Mouse (Mus musculus) bone marrow macrophage, adult 2 months (primary cell): Measurements from ENCODE around the gene Ghr. TPM values are rescaled to one million over a fixed set of nuclear protein-coding genes. Genes with fewer than 3 reads are reported as not detected.

ENCODE experiments used
- H3K27ac ChIP-seq: 2 replicates; pipeline ENCODE4 v1.5.1; 2012; ENCODE audit warnings: low read depth, low read length; ENCODE audit not compliant: insufficient read depth
- H3K4me1 ChIP-seq: 2 replicates; pipeline ENCODE4 v1.6.1; 2012; ENCODE audit warnings: low read length; ENCODE audit not compliant: control insufficient read depth, insufficient read depth
- H3K4me3 ChIP-seq: 2 replicates; pipeline ENCODE4 v1.5.1; 2012; ENCODE audit warnings: mild to moderate bottlenecking, low read length, moderate library complexity; ENCODE audit not compliant: insufficient read depth
- CTCF ChIP-seq: IDR thresholded peaks from 2 replicates; pipeline ENCODE4 v1.5.1; 2012; ENCODE audit warnings: low read depth, mild to moderate bottlenecking, low read length, moderate library complexity
- POLR2A ChIP-seq: IDR thresholded peaks from 2 replicates; pipeline ENCODE4 v1.6.1; 2012; ENCODE audit warnings: mild to moderate bottlenecking, low read depth, low read length, borderline replicate concordance
- polyA plus RNA-seq: library from polyadenylated mRNA; stranded (reverse); fragments of >200 nt; gene quantifications from 2 replicates; pipeline ENCODE4 v1.2.4, GENCODE M21; 2012; ENCODE audit not compliant: missing spikeins, insufficient read depth, insufficient read length

Ghr gene
- polyA plus RNA-seq, 1 experiment, result 1.5 TPM

GRCm38 (mm10) chr15:3536309-3536900 is 46.9 kb downstream of the Ghr start:
- Histone ChIP-seq H3K4me1 (no peaks in the 10 kb centered on the region), H3K4me3 (no peak overlapping the region), H3K27ac (no peak overlapping the region)
- TF ChIP-seq CTCF (no peak), POLR2A (no peak)

DNA sequence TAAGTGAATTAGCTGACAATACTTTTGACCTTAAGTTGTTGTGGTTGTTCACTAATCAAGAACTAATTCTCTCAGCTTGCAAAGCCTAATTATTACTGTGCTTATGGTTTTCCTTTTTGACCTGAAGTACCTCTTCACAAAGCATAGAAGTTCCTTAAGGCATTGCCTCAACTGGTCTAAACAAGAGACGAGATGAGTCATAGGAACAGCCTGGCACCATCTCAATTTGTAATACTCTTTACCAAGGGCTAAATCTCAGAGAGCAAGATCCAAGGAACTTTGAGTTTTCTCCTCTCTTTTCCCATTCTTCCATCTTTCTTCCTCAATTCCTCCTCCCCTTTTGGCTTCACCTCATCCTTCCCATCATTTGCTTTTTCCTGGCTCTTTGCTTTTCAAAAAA is 69.3 kb downstream of the Ghr start:
- no peak overlapping the region for H3K4me3 ChIP-seq

GRCm38 (mm10) chr15:3512380-3512779 is 70.9 kb downstream of the Ghr start:
- TF ChIP-seq POLR2A (no peak), CTCF (no peak)
- H3K27ac ChIP-seq, result no peak overlapping the region
- H3K4me1 ChIP-seq, result no peaks in the 10 kb centered on the region
- no peak overlapping the region for H3K4me3 ChIP-seq

More for the DNA sequence above, 69.3 kb downstream of the Ghr start:
- Histone ChIP-seq H3K27ac (no peak overlapping the region), H3K4me1 (no peaks in the 10 kb centered on the region)
- TF ChIP-seq CTCF (no peak), POLR2A (no peak)

DNA sequence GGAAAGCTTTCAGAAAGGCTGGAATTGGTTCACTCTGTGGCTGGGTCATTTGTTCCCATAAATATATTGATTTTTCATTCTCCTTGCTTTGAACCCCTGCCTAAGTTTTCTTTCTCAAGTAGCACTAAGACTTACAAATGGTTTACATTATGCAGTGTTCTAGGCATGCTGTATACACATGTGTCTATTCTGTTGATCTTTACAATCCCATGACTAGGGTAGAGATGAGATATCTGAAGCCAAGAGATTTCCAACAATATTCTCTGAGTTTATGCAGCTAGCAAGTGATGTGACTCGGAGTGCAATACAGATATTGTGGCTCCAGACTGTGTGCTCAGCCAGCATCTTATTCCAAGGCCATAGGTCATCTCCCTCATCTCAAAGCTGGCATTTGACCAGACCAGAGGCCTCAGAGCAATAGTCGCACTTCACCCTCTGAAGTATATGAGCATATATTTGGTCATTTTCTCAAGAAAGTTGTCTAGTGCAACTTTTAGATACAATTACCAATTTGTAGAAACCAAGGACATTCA is 71.6 kb downstream of the Ghr start:
- H3K4me3 ChIP-seq, result no peak overlapping the region
- TF ChIP-seq POLR2A (no peak), CTCF (no peak)

DNA sequence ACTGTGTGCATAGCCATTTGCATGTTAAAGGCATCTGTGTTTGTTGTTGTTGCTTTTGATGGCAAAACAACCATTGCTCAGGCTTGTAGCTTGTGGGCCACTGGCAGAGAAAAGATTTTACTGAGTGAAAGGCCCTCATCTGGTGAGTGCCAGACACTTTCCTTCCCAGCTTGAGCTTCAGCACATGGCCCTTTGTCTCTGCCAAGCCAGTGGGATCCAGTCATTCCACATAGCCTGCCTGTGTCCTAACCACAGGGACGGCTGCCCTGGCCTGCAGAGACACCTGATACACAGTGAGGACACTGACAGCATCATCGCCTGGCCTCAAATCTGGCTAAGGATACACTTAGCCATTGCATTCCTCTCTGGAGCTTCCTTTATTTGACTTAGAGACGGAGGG is 74.2 kb downstream of the Ghr start:
- H3K4me1 ChIP-seq, result no peaks in the 10 kb centered on the region
- H3K27ac ChIP-seq, result no peak overlapping the region
- H3K4me3 ChIP-seq, result no peak overlapping the region
- TF ChIP-seq CTCF (no peak), POLR2A (no peak)

More for the DNA sequence above, 71.6 kb downstream of the Ghr start:
- no peaks in the 10 kb centered on the region for H3K4me1 ChIP-seq
- H3K27ac ChIP-seq, result no peak overlapping the region

DNA sequence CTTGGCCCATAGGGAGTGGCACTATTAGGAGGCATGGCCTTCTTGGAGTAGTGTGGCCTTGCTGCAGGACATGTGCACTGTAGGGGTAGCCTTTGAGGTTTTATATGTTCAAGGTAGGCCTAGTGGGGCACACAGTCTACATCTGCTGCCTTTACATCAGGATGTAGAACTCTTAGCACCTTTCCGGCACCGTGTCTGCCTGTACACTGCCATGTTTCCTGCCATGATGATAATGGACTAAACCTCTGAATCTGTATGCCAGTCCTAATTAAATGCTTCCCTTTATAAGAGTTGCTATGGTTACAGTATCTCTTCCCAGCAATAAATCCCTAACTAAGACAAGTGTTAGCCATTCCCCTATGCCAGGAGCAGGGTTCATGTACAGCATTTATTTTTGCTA is 76.0 kb downstream of the Ghr start:
- Histone ChIP-seq H3K4me3 (no peak overlapping the region), H3K4me1 (no peaks in the 10 kb centered on the region), H3K27ac (no peak overlapping the region)
- TF ChIP-seq POLR2A, result no peak
- TF ChIP-seq CTCF, result no peak

DNA sequence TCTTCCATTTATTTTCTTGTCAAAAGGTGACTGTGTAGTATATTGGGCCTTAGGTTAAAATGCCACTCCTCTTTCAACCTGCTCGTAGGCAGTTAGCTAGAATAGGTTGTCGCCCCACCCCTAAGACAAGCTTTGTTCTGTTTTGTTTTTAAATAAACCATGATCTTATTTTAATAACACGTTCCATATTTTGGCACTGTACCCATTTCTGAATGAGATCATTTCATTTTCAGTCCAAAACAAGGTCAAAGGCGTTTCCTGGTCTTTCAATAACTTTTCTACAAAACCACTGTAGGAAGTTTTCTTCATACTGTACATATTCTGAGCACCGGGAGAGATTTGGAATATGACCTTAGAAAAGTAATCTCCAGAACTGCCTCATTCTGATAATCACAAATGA is 78.6 kb downstream of the Ghr start:
- H3K27ac ChIP-seq, result no peak overlapping the region
- no peak overlapping the region for H3K4me3 ChIP-seq
- no peak for TF ChIP-seq CTCF
- no peak for TF ChIP-seq POLR2A
- H3K4me1 ChIP-seq, result no peaks in the 10 kb centered on the region

- TF ChIP-seq POLR2A, result no peak
- TF ChIP-seq CTCF, result no peak
- no peak overlapping the region for H3K27ac ChIP-seq
These were observed 81.6 kb downstream of the Ghr start for GRCm38 (mm10) chr15:3501683-3502082.

DNA sequence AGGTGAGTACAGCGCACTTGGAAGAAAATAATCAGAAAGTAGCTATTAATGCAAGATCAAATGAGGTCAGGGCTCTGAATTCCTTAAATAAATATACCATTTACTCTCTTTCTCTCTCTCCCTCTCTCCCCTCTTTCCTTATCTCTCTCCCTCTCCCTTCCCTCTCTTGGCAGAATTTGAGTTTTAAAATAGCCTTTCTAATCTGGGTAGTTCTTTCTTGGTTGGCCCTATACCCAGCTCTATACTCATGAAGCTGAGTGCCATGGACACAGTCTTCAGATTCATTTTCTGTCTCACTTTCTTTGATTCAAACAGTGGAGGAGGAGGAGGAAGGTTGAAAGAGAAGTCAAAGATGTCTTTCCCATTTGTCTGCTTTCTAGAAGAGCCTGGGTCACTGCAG is 84.3 kb downstream of the Ghr start:
- Histone ChIP-seq H3K27ac (no peak overlapping the region), H3K4me3 (no peak overlapping the region), H3K4me1 (no peaks in the 10 kb centered on the region)
- TF ChIP-seq POLR2A (no peak), CTCF (no peak)

More at GRCm38 (mm10) chr15:3501683-3502082, 81.6 kb downstream of the Ghr start:
- no peak overlapping the region for H3K4me3 ChIP-seq
- no peaks in the 10 kb centered on the region for H3K4me1 ChIP-seq

DNA sequence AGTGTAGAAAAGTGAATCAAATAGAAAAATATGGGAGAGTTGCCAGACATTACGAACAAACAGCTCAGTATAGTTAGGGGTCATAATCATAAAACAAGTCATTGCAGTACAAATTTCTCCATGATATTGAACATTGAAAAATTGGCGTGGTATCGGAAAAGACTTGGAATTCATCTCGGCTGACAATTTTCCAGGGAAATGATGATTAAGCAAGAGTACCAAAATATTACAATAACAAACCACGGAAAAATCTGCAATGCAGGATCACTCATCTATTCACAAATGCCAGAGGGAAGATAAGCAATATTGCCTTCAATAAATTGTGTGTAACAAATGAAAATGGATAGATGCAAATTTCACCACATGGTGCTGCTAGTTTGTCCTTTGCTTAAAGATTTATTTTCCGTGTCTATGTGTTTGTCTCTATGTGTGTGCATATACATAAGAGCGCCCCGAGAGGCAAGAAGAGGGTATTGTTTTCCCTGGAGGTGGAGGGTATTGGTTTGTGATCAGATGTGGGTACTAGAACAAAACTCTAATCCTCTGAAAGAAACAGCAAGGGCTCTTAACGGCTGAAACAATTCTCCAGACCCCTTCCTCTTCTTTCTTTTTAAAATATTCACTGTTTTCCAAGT is 85.2 kb downstream of the Ghr start:
- Histone ChIP-seq H3K27ac (no peak overlapping the region), H3K4me1 (no peaks in the 10 kb centered on the region), H3K4me3 (no peak overlapping the region)
- no peak for TF ChIP-seq CTCF
- no peak for TF ChIP-seq POLR2A

- Histone ChIP-seq H3K4me3 (no peak overlapping the region), H3K4me1 (no peaks in the 10 kb centered on the region), H3K27ac (no peak overlapping the region)
These were observed 92.4 kb downstream of the Ghr start for GRCm38 (mm10) chr15:3490868-3491267.

More at GRCm38 (mm10) chr15:3490868-3491267, 92.4 kb downstream of the Ghr start:
- TF ChIP-seq CTCF, result no peak
- TF ChIP-seq POLR2A, result no peak
